Mouse (Mus musculus) embryonic facial prominence, embryonic 14.5 days (tissue): ENCODE measurements at regions not wholly inside any gene's neighbourhood (a gene's known extent, or its start where the extent isn't known, plus 50 kb on each side); places are given as distances from the start of the nearest gene placed in this dataset.

Experiments
- ATAC-seq: fragments of 200-750 bp; cut with Nextera tagmentation; 2 replicates; pipeline ENCODE4 v1.8.0; 2017; ENCODE audit warnings: low read depth, moderate number of reproducible peaks, moderate TSS enrichment
- DNase-seq: peaks from one replicate; pipeline ENCODE4 v3.0.0-alpha.2; 2015; ENCODE audit warnings: low spot score
- H3K27ac ChIP-seq: fragments of 300-500 bp; sonication (generic); replicated peaks from 2 replicates; pipeline ENCODE4 v1.5.1; 2014; ENCODE audit warnings: low read depth, mild to moderate bottlenecking, low read length, moderate library complexity
- H3K27me3 ChIP-seq: fragments of 300-500 bp; sonication (generic); replicated peaks from 2 replicates; pipeline ENCODE4 v1.6.1; 2014; ENCODE audit warnings: low read length; ENCODE audit not compliant: control insufficient read depth, insufficient read depth
- H3K36me3 ChIP-seq: fragments of 300-500 bp; sonication (generic); 2 replicates; pipeline ENCODE4 v1.6.1; 2014; ENCODE audit warnings: low read length, mixed read lengths; ENCODE audit not compliant: control insufficient read depth, insufficient read depth
- H3K4me1 ChIP-seq: fragments of 300-500 bp; sonication (generic); 2 replicates; pipeline ENCODE4 v1.6.1; 2014; ENCODE audit warnings: antibody characterized with exemption, low read length; ENCODE audit not compliant: control insufficient read depth, insufficient read depth
- H3K4me2 ChIP-seq: fragments of 300-500 bp; sonication (generic); 2 replicates; pipeline ENCODE4 v1.6.1; 2014; ENCODE audit warnings: low read depth, mild to moderate bottlenecking, low read length, moderate library complexity, mixed read lengths
- H3K4me3 ChIP-seq: fragments of 300-500 bp; sonication (generic); 2 replicates; pipeline ENCODE4 v1.5.1; 2014; ENCODE audit warnings: low read depth, mild to moderate bottlenecking, low read length
- H3K9ac ChIP-seq: fragments of 300-500 bp; sonication (generic); 2 replicates; pipeline ENCODE4 v1.6.1; 2014; ENCODE audit warnings: low read depth, mild to moderate bottlenecking, low read length, moderate library complexity, mixed read lengths
- H3K9me3 ChIP-seq: fragments of 300-500 bp; sonication (generic); 2 replicates; pipeline ENCODE4 v1.6.1; 2016; ENCODE audit warnings: low read length; ENCODE audit not compliant: control insufficient read depth
- WGBS: fragments of 180-500 bp; shearing (Covaris S2); extraction: QIAGEN DNeasy Blood & Tissue Kit; methylation state at CpG from one replicate; pipeline ENCODE4 v1.1.7; 2014; 5-methylcytosine and 5-hydroxymethylcytosine counted together

GRCm38 (mm10) chr10:17260615-17261014 is 462.4 kb upstream of the Cited2 start:
- Histone ChIP-seq H3K9me3 (no peaks in the 10 kb centered on the region), H3K9ac (no peak overlapping the region), H3K27ac (no peak overlapping the region), H3K27me3 (no peaks in the 10 kb centered on the region), H3K4me2 (no peak overlapping the region), H3K4me1 (peaks cover 7% of the 10 kb centered on the region; the same call in 1 of the 2 replicates), H3K4me3 (no peak overlapping the region), H3K36me3 (no peaks in the 10 kb centered on the region)
- ATAC-seq: no peak
- WGBS: 54% methylated on average over 4 of the region's 4 CpGs
- DNase-seq: no peak

DNA sequence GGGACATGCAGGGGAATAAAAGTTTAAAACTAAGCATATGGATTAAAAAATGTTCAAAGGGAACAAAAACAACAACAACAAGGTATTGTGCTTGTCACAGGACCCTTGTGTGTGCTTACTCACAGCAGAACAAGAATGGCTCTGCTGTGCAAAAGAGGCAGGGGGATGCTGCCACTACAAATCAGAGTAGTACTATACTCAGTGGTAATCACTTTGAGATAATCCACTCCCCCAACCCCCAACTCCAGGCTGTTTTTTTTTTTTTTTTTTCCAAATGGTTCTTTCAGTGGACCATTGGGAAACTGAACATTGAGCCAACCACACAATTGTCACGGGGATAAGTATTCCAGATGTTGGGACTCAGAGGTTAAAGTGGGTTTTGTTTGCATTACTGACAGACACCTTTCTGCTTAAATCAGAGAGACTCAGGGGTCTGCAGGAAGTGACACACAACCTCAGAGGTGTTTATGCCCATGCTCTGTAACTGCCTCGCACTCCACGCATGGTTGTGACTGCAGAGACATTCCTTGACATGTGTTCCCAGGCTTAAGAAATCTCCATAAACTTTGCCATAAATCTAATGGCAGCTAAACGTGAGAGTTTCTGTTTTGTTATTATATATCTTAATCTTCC is 461.7 kb upstream of the Cited2 start:
- Histone ChIP-seq H3K9ac (no peak overlapping the region), H3K27me3 (no peaks in the 10 kb centered on the region), H3K4me3 (no peak overlapping the region), H3K27ac (no peak overlapping the region), H3K9me3 (no peaks in the 10 kb centered on the region), H3K4me2 (no peak overlapping the region), H3K4me1 (peaks cover 5% of the 10 kb centered on the region; the same call in 1 of the 2 replicates), H3K36me3 (no peaks in the 10 kb centered on the region)
- ATAC-seq (no peak), DNase-seq (no peak)
- WGBS: 29% methylated on average over 4 of the region's 4 CpGs

- H3K4me3 ChIP-seq: no peak overlapping the region
- no peak overlapping the region for H3K9ac ChIP-seq
- no peak overlapping the region for H3K4me2 ChIP-seq
- no peaks in the 10 kb centered on the region for H3K9me3 ChIP-seq
- H3K27me3 ChIP-seq: no peaks in the 10 kb centered on the region
- H3K36me3 ChIP-seq: no peaks in the 10 kb centered on the region
- H3K4me1 ChIP-seq: peaks cover 3% of the 10 kb centered on the region; the same call in 1 of the 2 replicates
- peak; percentile 74 for DNase-seq
- 0 out of 2 replicates have a peak overlapping the region, but pooled peaks have one; percentile 1 for H3K27ac ChIP-seq
- WGBS: 22% methylated on average over 3 of the region's 3 CpGs
- no peak for ATAC-seq
These were observed 461.2 kb upstream of the Cited2 start for GRCm38 (mm10) chr10:17261825-17262205.

GRCm38 (mm10) chr10:17272646-17273045 is 450.4 kb upstream of the Cited2 start:
- Histone ChIP-seq H3K9ac (no peak overlapping the region), H3K36me3 (no peaks in the 10 kb centered on the region), H3K27ac (no peak overlapping the region), H3K9me3 (no peaks in the 10 kb centered on the region), H3K4me2 (no peak overlapping the region), H3K4me1 (no peaks in the 10 kb centered on the region), H3K4me3 (no peak overlapping the region), H3K27me3 (no peaks in the 10 kb centered on the region)
- no peak for DNase-seq
- no peak for ATAC-seq
- 71% methylated on average over 5 of the region's 5 CpGs for WGBS

DNA sequence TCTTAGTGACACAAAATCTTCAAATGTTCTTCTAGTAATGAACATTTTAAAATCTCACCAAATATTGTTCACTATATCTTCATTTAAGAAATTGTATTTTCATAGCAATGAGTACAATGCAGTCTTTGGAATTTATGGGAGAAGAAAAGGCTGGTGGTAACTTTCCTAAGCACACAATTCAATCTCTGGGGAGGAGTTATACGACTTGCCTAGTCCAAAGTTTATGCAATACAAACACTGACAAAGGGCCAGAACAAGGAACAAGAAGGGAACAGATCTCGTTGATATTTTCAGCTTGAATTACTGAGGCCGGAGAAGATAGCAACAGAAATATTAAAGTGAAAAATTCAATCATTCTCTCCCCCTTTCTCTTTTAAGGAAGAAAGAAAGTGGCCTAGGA is 449.2 kb upstream of the Cited2 start:
- H3K4me2 ChIP-seq: no peak overlapping the region
- 76% methylated on average over 3 of the region's 3 CpGs for WGBS
- H3K4me1 ChIP-seq: no peaks in the 10 kb centered on the region
- ATAC-seq (no peak), DNase-seq (no peak)
- no peak overlapping the region for H3K27ac ChIP-seq
- no peak overlapping the region for H3K9ac ChIP-seq
- H3K27me3 ChIP-seq: no peaks in the 10 kb centered on the region
- H3K36me3 ChIP-seq: no peaks in the 10 kb centered on the region
- H3K9me3 ChIP-seq: peaks cover 7% of the 10 kb centered on the region; the same call in 1 of the 2 replicates
- H3K4me3 ChIP-seq: no peak overlapping the region

DNA sequence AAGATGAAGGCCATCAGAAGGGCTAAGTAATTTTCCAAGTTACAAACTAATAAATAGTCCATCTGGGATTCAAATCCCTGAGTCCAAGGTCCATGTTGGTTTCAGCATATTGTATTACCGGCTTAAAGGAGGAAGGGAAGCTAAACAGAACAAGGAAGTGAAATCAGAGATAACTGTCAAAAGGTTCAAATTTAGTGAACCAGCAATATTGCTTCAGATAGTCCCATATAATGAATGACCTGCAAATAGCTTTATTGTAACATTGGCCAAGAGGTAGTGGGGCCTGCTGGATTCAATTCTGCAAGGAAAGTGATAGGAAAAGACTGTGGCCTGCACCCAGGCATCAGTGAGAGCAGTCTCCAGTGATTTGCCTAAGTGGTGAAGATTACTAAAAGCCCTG is 447.8 kb upstream of the Cited2 start:
- no peaks in the 10 kb centered on the region for H3K27me3 ChIP-seq

DNA sequence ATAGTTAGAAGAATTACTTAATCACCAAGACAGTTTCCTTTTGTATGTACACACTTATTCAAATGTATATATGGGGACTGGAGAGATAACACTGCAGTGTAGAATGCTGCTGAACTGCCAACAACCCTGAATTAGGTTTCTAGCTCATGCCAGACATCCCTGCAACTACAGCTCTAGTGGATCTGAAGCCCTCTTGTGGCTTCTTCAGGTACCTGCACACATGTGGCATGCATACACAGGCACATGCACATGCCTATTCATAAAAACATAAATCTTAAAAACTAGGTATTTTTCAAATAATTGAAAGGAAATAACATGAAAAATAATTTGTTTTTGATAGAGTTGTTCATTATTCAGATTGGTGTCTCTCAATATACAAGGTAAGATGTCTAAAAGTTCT is 445.1 kb upstream of the Cited2 start:
- ATAC-seq (no peak), DNase-seq (no peak)
- Histone ChIP-seq H3K9me3 (peaks cover 7% of the 10 kb centered on the region; the same call in 1 of the 2 replicates), H3K27ac (no peak overlapping the region), H3K4me3 (no peak overlapping the region), H3K4me2 (no peak overlapping the region), H3K27me3 (no peaks in the 10 kb centered on the region), H3K4me1 (no peaks in the 10 kb centered on the region), H3K36me3 (no peaks in the 10 kb centered on the region), H3K9ac (no peak overlapping the region)

More for the DNA sequence above, 447.8 kb upstream of the Cited2 start:
- Histone ChIP-seq H3K9me3 (peaks cover 7% of the 10 kb centered on the region; the same call in 1 of the 2 replicates), H3K4me1 (no peaks in the 10 kb centered on the region), H3K4me2 (no peak overlapping the region), H3K36me3 (no peaks in the 10 kb centered on the region), H3K27ac (no peak overlapping the region), H3K9ac (no peak overlapping the region), H3K4me3 (no peak overlapping the region)
- WGBS: 62% methylated on average over 1 of the region's 1 CpGs
- DNase-seq: no peak
- ATAC-seq: no peak; the same call in 1 of the 2 replicates

- H3K9me3 ChIP-seq: no peaks in the 10 kb centered on the region
- 87% methylated on average over 5 of the region's 5 CpGs for WGBS
- H3K4me1 ChIP-seq: no peaks in the 10 kb centered on the region
- no peak overlapping the region for H3K4me3 ChIP-seq
- no peaks in the 10 kb centered on the region for H3K36me3 ChIP-seq
- H3K4me2 ChIP-seq: no peak overlapping the region
- no peak overlapping the region for H3K27ac ChIP-seq
- H3K9ac ChIP-seq: no peak overlapping the region
- ATAC-seq: no peak
- DNase-seq: no peak
- H3K27me3 ChIP-seq: no peaks in the 10 kb centered on the region
These were observed 438.2 kb upstream of the Cited2 start for GRCm38 (mm10) chr10:17284858-17285257.

DNA sequence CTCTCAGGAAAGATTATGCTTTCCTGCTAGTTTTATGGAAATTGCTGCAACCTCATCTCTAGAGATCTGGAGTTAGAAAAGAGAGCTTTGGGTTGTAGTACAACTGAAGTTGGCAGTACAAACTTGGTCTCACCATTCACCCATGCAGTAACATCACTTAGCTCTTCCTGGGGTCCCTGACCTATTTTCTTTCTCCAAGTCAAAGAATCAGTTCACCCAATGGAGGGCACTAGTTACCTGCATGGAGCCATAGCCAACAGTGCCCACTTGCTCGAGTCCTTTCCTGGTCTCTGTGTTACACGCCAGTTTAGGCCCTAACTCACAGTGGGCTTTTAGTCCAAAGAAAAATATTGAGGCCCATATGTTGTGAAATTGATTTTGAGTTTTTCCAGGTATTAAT is 435.9 kb upstream of the Cited2 start:
- WGBS: 70% methylated on average over 2 of the region's 2 CpGs

More for the DNA sequence above, 435.9 kb upstream of the Cited2 start:
- Histone ChIP-seq H3K36me3 (no peaks in the 10 kb centered on the region), H3K27ac (no peak overlapping the region), H3K9ac (no peak overlapping the region), H3K4me3 (no peak overlapping the region), H3K9me3 (no peaks in the 10 kb centered on the region), H3K4me1 (no peaks in the 10 kb centered on the region), H3K4me2 (no peak overlapping the region), H3K27me3 (no peaks in the 10 kb centered on the region)
- no peak for ATAC-seq
- DNase-seq: no peak
